Mouse (Mus musculus) testis, postnatal 10 days (tissue): ENCODE measurements around the gene Adgrb3.
"Not testable (repeated sequence)": the region's sequence is repeated elsewhere in the genome, so short reads cannot be mapped to it uniquely, and the experiment has no call there.

ENCODE experiments used
- DNase-seq: peaks from one replicate; pipeline ENCODE4 v3.0.0; 2021; ENCODE audit warnings: low spot score

The Adgrb3 gene

GRCm38 (mm10) chr1:25107500-25108101 lies 721.9 kb downstream of the Adgrb3 start:
- no peak for DNase-seq

- DNase-seq, result no peak
Measured at GRCm38 (mm10) chr1:25106679-25107078, 722.8 kb downstream of the Adgrb3 start.

DNA sequence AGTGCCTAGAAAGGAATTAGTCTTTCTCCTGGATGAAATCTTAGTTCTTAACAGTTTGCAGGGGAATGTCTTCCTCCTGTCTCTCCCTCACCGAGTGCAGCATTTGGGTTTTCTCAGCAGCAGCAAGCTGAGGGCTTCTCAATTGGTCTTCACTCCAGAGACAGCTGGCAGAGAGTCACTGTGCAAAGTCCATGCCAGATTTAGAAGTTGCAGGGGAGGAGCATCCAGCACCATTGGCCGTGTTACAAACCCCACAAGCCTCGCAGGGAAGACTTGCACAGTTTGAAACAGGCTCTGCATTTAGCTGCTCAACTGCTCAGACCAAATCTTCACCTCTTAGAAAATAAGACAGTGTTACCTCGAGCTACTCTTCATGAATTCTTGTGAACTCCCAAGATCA lies 724.1 kb downstream of the Adgrb3 start:
- peak; percentile 39 for DNase-seq

DNA sequence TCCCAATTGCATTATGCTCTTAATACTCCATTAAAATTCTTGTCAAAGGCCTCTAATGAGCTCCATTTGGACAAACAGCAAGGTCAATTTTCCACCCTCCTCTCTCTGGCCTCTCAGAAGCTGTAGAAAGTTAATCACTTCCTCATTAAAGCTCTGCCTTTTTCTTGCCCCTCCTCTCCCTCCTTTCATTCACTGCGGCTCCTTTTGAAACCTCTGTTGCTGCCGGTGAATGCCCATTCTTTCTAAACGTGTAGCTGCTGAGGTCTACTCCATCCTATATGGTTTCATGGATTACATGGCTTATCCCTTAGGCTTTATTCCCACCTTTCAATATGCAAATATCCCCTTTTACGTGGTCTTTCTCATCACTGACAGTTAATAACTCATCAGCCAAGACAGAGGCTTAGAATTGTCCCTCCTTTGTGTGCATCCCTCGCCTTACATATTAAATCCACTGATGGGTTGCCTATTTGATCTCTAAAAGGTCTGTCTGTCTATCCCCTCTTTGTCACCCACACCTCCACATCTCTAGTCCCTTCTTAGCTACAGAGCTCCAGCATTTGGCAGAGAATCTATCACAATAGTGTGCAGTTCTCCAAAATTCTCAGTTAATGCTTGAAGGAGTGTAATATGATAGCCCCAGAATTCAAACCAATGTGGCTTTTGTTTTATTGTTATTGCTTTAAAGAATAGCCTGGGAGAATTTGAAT lies 741.3 kb downstream of the Adgrb3 start:
- DNase-seq, result no peak

- no peak for DNase-seq
Measured at GRCm38 (mm10) chr1:25085616-25086372, 743.7 kb downstream of the Adgrb3 start.

DNA sequence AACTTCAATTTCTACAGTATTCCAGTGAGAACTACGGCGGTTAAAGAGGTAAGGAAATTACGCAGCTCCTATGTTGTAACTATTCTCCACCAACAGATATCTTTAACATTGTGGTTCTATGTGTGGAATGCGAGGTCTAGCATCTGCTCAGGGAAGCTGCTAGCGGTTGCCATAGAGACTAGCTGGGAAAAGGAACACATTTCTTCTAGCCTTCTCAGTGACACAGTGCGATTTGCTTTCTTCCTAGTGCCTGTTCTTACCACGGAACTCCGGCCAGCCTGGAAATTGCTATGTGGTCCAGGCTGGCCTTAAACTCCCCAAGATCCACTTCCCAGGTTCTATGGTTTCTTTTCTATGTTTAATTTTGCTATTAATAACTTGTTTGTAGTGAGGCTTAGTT lies 747.1 kb downstream of the Adgrb3 start:
- DNase-seq, result no peak

GRCm38 (mm10) chr1:25081265-25081849 lies 748.1 kb downstream of the Adgrb3 start:
- DNase-seq, result no peak

DNA sequence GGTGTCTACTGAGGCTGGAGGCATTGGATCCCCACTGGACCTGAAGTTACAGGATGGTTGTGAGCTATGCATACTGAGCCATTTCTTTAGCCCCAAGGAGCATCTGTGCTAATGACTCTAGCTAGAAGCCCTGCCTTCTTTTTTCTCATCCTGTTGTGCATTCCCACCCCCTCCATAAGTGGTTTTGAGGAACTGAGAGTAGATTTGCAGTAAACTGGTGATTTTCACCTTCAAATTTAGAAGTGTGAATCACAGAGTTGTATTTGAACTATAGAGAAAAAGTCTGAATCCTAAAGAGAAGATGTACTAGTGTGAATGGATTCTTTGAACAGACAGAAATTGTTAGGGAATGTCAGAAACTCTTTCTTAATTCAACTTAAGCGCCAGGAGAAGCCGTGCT lies 750.1 kb downstream of the Adgrb3 start:
- no peak for DNase-seq

- no peak for DNase-seq
Measured at GRCm38 (mm10) chr1:25075952-25076351, 753.6 kb downstream of the Adgrb3 start.

- no peak for DNase-seq
Measured at GRCm38 (mm10) chr1:25063964-25064363, 765.5 kb downstream of the Adgrb3 start.

- DNase-seq, result no peak
Measured at GRCm38 (mm10) chr1:25060935-25061334, 768.6 kb downstream of the Adgrb3 start.

GRCm38 (mm10) chr1:25060191-25060590 lies 769.3 kb downstream of the Adgrb3 start:
- DNase-seq, result no peak

DNA sequence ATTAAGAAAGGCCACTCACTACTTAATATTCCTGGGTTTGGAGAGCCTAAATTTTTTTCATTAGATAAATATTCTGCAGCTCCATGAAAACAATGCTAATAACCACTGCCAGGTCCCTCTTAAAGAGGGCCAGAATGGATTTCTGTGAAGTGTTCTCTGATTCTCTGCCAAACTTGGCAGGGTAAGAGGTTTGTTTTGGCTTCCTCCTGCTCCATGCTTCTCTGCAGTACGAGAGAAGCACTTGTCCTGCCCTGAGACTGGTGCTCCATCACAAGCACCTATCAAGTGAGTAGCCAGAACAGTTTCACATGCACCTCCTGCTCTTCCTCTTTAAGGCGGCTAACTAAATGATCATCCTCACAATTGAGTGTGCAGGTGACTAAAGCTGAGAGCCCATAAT lies 771.9 kb downstream of the Adgrb3 start:
- no peak for DNase-seq

- DNase-seq, result no peak
Measured at GRCm38 (mm10) chr1:25057212-25057611, 772.3 kb downstream of the Adgrb3 start.

GRCm38 (mm10) chr1:25042091-25042490 lies 787.4 kb downstream of the Adgrb3 start:
- no peak for DNase-seq

- DNase-seq, result no peak
Measured at GRCm38 (mm10) chr1:25034161-25034560, 795.3 kb downstream of the Adgrb3 start.

GRCm38 (mm10) chr1:25033155-25034095 lies 796.1 kb downstream of the Adgrb3 start:
- no peak for DNase-seq

DNA sequence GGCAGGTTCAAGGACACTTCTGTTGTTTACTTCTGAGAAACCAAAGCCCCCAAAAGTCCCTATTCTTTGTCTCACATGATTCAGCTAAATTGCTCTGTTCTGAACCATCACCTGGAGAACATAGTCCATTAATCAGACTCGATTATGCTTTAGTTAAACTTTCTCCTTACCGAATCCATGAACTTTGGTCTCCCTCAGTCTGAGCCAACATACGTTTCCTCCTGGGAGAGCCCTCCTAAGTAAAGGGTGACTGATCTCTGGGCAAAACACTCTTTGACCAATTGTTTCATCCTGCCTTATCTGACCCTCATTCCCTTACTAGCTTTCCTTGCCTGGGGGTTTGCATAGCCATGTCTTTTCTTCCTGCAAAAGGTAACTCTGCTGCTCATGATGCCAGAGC lies 806.4 kb downstream of the Adgrb3 start:
- no peak for DNase-seq

GRCm38 (mm10) chr1:25017851-25018250 lies 811.7 kb downstream of the Adgrb3 start:
- not testable (repeated sequence) for DNase-seq
